Mouse (Mus musculus): Measurements from ENCODE around the gene Glis3.

DNA sequence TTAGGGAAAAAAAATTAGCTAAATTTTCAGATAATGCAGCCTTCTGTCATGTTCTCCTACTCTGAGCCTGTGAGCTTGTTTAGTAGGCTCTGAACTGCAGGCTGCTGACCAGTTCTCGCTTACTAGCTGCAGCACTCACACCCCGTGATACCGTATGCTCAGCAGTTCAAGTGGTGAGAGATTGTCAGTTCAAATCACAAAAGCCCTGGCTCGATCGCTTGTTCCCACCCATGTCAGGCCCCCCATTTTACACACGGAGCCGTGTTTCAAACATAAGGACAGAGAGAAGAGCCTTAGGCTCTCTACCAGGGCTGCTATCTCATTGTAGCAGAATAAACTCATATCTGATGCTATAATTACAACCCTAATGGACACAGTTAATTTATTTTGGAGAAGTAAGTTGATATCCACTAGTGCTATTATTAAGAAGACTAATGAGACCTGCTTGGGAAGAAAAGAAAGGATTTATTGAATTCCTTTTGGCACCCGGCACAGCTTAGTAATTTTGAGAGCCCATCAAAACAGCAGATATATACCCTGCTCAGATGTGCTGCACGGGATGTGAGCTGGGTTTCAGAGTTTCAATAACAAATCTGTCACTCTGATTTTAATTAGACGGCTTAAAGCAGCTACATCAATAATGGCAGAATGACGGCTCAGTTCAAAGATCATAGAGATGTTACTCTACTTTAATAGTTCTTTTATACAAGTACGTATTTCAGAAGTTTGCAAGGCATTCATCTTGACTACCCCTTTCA lies 284.9 kb downstream of the Glis3 start:
- TF ChIP-seq GATA1 (IDR thresholded peaks at IDR 0.05; ENCODE audit: low read length): no peak
- no peak for TF ChIP-seq TAL1 (IDR thresholded peaks at IDR 0.05; ENCODE audit: low read length)
